Mouse (Mus musculus): Measurements from ENCODE around the gene Rab15.

Gene Rab15

DNA sequence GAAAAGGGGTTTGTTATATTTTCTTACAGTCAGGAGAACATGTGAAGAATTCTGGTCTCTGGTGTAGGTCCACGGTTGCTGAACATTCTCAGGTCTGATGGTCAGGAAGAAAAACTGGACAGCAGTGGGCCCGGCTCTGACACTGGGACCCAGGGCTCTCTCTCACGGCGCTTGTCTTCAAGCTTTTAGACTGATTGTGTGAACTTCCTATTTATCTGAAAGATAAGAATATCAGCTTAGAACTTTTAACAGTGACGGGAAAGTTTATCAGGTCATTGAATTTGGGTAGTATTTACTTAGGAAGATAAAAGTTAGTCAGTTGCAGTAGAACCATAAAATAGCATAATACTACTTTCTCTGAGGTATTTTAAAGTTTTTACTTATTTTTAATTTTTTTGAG lies 45.8 kb downstream of the Rab15 start:
- DNase-seq = no peak

DNA sequence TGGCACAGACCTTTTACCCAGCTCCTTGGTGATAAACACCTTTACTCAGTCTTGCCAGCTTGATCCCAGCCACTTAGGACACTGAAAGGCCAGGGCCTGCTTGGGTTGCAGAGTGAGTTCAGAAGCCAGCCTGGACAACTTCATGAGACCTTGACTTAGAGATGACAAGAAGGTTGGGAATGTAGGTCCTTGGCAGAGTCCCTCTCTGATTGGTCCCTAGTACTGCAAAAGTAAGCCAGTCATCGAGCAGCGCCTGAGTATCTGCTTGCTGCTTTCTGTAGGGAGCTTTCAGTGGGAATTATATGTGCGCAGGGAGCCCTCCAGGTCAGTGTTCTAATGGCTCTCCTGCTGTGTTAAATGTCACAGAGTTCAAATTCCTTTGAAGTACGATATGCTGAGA lies 47.6 kb downstream of the Rab15 start:
- DNase-seq = no peak

DNA sequence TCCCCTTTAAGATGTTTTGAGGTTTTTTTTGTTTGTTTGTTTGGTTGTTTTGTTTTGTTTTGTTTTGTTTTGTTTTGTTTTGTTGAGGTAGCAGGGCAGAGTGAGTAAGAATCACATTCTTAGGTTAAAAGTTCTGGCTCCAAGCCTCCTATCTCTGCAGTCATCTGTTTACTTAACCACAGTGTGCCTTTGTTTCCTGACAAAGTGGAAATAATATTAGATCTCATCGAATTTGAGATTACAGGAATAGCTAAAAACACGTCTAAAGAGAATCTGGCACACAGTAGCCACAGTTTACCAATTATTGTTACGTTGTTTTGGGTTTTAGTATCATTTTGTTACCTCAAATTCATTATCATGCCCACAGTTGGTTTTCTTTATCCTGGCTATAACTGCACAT lies 48.1 kb downstream of the Rab15 start:
- DNase-seq = no peak

DNA sequence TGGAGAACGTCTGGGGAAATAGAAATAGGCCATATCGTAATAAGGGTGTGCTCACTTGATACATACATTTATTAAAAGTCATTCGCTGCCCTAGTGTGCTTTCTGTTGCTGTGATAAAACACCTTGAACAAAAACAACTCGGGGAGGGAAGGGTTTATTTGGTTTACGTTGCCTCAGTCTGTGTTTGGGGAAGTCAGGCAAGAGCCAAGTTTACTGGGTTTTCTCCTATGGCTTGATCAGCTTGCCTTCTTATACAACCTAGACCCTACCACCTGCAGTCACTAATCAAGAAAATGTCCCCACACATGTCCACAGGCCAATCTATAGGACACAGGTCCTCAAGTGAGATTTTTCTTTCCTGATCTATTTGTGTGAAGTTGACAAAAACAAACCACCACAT lies 51.2 kb downstream of the Rab15 start:
- no peak for DNase-seq

DNA sequence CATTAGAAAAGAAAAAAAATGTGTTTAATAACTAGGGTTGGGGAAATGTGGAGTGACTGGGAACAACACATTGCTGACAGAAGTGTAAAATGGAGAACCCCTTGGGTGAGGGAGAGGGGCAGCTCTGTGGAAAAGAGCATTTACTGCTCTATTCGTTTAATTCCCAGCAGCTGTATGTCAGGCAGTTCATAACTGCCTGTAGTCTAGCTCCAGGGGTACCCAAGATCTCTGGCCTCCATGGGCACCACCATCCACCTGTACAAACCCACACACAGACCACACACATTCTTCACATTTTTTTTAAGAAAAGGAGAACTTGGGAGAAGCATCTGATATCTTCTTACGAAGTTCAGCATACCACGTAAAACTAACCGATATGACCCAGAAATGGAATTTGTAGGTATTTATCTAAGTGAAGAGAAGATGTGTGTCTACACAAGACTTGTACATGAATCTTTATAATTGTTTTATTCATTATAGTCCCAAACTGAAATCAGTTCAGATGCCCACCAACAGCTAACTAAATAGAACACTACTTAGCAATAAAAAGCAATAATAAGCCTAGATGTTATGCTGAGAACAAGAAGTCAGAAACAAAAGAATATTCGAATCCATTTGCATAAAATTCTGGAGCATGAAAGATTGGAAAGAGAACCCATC lies 51.7 kb downstream of the Rab15 start:
- DNase-seq = no peak

DNA sequence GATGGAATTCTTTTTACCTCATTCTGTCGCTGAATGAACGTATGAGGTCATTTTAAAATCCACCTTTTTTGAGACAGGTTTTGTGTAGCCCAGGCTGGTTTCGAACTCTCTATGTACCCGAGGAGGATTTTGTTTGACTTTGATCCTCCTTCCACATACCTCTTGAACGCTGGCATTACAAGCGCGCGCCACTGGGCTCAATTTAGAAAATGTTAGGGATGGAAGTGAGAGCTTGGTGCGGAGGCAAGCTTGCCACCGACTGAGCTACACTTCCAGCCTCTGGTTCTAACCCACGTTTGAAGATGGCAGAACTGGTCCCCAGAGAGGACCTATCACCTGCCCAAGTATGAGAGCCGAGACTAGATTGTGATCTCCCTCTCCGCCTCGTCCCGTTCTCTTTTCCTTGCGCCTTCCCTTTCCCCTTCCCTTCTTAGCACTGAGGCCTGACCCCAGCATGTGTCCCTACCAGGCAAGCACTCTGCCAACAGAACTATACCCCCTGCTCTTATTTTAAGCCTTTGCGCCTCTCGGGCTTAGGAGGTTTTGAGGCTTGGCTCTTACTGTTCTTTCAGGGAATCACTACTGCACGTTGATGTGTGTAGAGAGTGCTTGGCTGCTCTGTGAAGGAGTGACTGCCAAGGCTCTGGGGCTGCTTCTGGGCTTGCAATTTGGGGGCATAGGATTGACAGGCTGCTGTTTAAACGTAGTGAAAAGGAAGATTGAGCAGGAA lies 56.6 kb downstream of the Rab15 start:
- DNase-seq = no peak

DNA sequence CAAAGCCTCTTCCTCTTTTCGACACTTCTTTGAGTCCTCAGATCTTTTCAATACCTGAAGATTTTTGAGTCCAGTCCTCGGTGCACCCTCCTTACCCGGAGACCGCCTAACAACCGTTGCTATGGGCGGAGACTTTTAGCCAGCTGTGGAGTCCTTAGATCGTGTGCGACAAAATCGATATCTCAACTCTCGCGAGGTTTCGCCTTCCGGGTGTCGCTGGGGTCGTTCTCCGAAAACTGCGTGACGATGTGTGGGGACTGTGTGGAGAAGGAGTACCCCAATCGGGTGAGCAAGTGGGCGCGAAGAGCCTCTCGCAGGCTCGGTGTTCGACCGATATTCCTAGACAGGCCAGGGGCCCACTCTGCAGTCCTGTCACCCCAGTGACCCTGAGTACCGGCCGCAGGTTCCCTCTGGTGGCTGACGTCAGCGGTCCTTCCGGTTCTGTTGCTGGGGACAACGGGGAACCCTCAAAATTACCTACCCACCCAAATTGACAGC lies 57.3 kb downstream of the Rab15 start, which contains the start of the genes Churc1 and Fntb:
Churc1 (plus strand) TSS at position 185 of the 498 bp plus-strand sequence.
Fntb (plus strand) TSS at position 236 of the 498 bp plus-strand sequence.
- peak; percentile 96 for DNase-seq

DNA sequence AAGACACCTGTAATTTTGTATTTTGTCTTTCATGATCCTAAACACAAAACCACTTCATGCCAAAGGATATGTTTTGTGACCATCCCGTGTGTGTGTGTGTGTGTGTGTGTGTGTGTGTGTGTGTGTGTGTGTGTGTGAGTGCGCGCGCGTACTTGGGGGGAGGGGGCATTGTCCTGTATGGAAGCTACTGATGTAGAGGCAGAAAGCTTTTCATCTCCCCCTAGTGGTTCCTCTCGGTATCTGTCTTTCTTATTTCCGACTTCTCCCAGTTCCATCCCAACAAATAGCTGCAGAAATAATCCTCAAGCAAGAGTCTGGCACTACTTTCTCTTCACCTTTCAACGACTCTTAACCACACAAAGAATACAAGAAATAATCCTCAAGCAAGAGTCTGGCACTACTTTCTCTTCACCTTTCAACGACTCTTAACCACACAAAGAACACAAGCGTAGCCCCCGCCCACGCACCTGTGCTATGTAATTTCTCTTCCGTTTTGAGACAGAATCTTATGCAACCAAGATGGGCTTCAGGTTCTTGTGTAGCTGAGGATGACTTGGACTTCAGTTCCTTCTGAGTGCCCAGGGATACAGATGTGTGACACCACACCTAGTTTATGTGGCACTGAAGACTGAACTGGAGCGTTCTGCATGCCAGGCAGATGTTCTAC lies 69.9 kb downstream of the Rab15 start:
- DNase-seq = peak; percentile 57

DNA sequence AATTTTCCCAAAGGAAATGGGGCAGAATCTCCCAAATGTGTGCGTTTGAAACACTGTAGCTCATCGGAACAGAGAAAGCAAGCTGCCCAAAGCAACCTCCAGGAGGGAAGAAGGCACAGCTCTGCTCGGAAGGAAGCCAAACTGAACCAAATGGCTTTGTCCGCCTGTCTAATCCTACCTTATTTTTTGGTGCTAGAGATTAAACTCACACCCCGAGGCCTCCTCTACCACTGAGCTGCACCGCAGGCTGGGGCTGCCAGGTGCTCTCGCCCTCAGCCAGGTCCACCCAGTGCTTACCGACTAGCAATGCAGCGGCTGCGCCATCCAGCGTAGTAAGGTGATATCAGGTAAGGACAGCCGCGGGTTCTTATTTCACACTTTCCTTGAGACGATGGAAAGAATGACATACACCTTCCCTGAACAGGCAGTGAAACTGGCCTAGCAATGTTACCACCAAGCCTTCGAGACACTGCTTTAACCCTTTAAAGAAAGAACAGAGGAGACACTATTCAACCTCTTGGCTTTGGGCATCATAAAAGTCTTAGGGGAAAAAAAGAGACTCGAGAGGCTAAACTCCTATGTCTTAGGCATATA lies 71.7 kb downstream of the Rab15 start:
- no peak for DNase-seq
